Mouse (Mus musculus) midbrain, embryonic 12.5 days (tissue): ENCODE results near the gene Cdk13. TPM values are rescaled to one million over a fixed set of nuclear protein-coding genes. Genes with fewer than 3 reads are reported as not detected.

ENCODE experiments used
- ATAC-seq: fragments of 200-750 bp; cut with Nextera tagmentation; 2 replicates; pipeline ENCODE4 v1.8.0; 2017; ENCODE audit warnings: low read depth, moderate TSS enrichment, moderate library complexity; ENCODE audit not compliant: low FRiP score
- H3K27ac ChIP-seq: fragments of 300-500 bp; sonication (generic); replicated peaks from 2 replicates; pipeline ENCODE4 v1.5.1; 2016; ENCODE audit warnings: mild to moderate bottlenecking
- H3K27me3 ChIP-seq: fragments of 300-500 bp; sonication (generic); 2 replicates; pipeline ENCODE4 v1.6.1; 2016; ENCODE audit warnings: mild to moderate bottlenecking
- H3K36me3 ChIP-seq: fragments of 300-500 bp; sonication (generic); 2 replicates; pipeline ENCODE4 v1.6.1; 2016
- H3K4me1 ChIP-seq: fragments of 300-500 bp; sonication (generic); 2 replicates; pipeline ENCODE4 v1.6.1; 2016
- H3K4me2 ChIP-seq: fragments of 300-500 bp; sonication (generic); replicated peaks from 2 replicates; pipeline ENCODE4 v1.6.1; 2016; ENCODE audit warnings: mild to moderate bottlenecking, moderate library complexity
- H3K4me3 ChIP-seq: fragments of 300-500 bp; sonication (generic); 2 replicates; pipeline ENCODE4 v1.5.1; 2016; ENCODE audit warnings: mild to moderate bottlenecking
- H3K9ac ChIP-seq: fragments of 300-500 bp; sonication (generic); replicated peaks from 2 replicates; pipeline ENCODE4 v1.6.1; 2016; ENCODE audit warnings: mild to moderate bottlenecking, moderate library complexity
- H3K9me3 ChIP-seq: fragments of 300-500 bp; sonication (generic); 2 replicates; pipeline ENCODE4 v1.6.1; 2016; ENCODE audit warnings: mild to moderate bottlenecking
- WGBS: fragments of 180-500 bp; shearing (Covaris S2); methylation state at CpG from one replicate; pipeline ENCODE4 v1.1.7; 2016; 5-methylcytosine and 5-hydroxymethylcytosine counted together
- polyA plus RNA-seq: library from polyadenylated mRNA; unstranded; fragments of >200 nt; fragmentation: Nextera tagmentation; extraction: Ambion mirVana; gene quantifications from 2 replicates; pipeline ENCODE4 v1.2.1, GENCODE M21; 2016

Cdk13 gene
- polyA plus RNA-seq, 1 experiment from 2014 or later, result 23.7 TPM

- H3K4me3 ChIP-seq, result peak overlapping the region; percentile 100
- under 1% methylated on average over 72 of the region's 85 CpGs for WGBS
- H3K4me2 ChIP-seq, result peak overlapping the region; percentile 89
- no peaks in the 10 kb centered on the region for H3K9me3 ChIP-seq
- peaks cover 13% of the 10 kb centered on the region for H3K4me1 ChIP-seq
- peak; percentile 41 for ATAC-seq
- H3K9ac ChIP-seq, result peak overlapping the region; percentile 99
- H3K36me3 ChIP-seq, result no peaks in the 10 kb centered on the region
- peak overlapping the region; percentile 97 for H3K27ac ChIP-seq
- H3K27me3 ChIP-seq, result no peaks in the 10 kb centered on the region
Measured at GRCm38 (mm10) chr13:17803331-17804057, 1.4 kb downstream of the Cdk13 start.

- H3K9me3 ChIP-seq, result no peaks in the 10 kb centered on the region
- H3K4me1 ChIP-seq, result peaks cover 13% of the 10 kb centered on the region
- ATAC-seq, result no peak
- no peaks in the 10 kb centered on the region for H3K27me3 ChIP-seq
- WGBS, result 6% methylated on average over 3 of the region's 3 CpGs
- peak overlapping the region; percentile 100 for H3K4me3 ChIP-seq
- H3K27ac ChIP-seq, result peak overlapping the region; percentile 97
- no peaks in the 10 kb centered on the region for H3K36me3 ChIP-seq
- H3K4me2 ChIP-seq, result peak overlapping the region; percentile 89
- peak overlapping the region; percentile 99 for H3K9ac ChIP-seq
Measured at GRCm38 (mm10) chr13:17802880-17803279, 2.0 kb downstream of the Cdk13 start.

DNA sequence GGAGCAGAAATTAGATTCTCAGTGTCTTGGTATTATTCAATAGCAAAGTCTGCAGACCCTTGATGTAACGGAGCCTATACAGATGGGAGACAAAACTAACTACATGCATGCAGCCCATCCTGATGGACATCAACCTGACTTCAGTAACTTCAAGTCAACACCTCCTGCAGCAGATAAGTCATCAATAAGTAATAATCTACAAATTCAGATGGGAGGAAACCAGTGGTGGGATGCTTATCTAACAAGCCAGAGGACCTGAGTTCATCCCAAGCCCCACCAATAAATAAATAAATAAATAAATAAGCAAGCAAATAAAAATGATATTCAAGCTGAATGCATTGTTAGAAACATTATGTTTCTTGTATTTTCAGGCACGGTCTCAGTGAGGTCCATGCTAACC is 5.2 kb downstream of the Cdk13 start:
- ATAC-seq, result no peak

DNA sequence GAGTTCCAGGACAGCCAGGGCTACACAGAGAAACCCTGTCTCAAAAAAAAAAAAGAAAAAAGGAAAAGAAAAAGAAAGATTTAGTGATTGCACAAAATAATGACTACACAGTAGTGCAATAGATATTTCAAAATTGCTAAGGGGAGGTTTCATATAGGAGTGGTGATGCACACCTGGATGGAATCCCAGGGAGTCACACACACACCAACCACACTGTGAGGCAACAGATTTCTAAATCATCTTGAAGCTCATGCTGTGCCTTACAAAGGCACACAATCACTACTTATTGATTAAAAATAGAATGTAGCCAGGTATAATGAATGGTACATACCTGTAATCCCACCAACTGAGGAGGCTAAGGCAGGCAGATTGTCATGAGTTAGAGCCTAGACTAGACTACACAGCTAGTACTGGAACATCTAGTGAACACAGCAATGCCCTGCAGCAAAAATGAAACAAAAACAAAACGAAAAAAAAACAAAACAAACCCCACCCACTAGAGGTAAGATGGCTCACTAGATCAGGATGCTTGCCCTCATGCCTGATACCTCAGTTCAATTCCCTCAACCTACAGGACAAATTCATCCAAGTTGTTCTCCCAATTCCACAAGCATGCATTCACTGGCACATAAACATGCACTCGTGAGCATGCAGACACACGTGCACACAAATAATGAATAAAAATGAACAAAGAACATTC is 9.0 kb downstream of the Cdk13 start:
- no peak for ATAC-seq
- Histone ChIP-seq H3K9me3 (no peaks in the 10 kb centered on the region), H3K4me3 (no peak overlapping the region), H3K4me2 (no peak overlapping the region), H3K9ac (no peak overlapping the region), H3K27me3 (no peaks in the 10 kb centered on the region), H3K36me3 (no peaks in the 10 kb centered on the region), H3K27ac (no peak overlapping the region), H3K4me1 (0 out of 2 replicates have a peak, but pooled peaks cover 5% of the 10 kb centered on the region)
- 86% methylated on average over 3 of the region's 3 CpGs for WGBS

More for the DNA sequence above, 5.2 kb downstream of the Cdk13 start:
- Histone ChIP-seq H3K9me3 (no peaks in the 10 kb centered on the region), H3K9ac (no peak overlapping the region), H3K27me3 (no peaks in the 10 kb centered on the region), H3K36me3 (no peaks in the 10 kb centered on the region), H3K27ac (no peak overlapping the region), H3K4me3 (no peak overlapping the region), H3K4me2 (no peak overlapping the region), H3K4me1 (peaks cover 13% of the 10 kb centered on the region)
- whole genome bisulfite sequencing, result 86% methylated on average over 2 of the region's 2 CpGs

- Histone ChIP-seq H3K4me2 (no peak overlapping the region), H3K36me3 (no peaks in the 10 kb centered on the region), H3K4me3 (no peak overlapping the region), H3K27me3 (no peaks in the 10 kb centered on the region), H3K4me1 (no peaks in the 10 kb centered on the region), H3K9ac (no peak overlapping the region), H3K27ac (no peak overlapping the region), H3K9me3 (no peaks in the 10 kb centered on the region)
- ATAC-seq, result no peak
- WGBS, result 91% methylated on average over 5 of the region's 5 CpGs
Measured at GRCm38 (mm10) chr13:17783643-17784042, 21.3 kb downstream of the Cdk13 start.

DNA sequence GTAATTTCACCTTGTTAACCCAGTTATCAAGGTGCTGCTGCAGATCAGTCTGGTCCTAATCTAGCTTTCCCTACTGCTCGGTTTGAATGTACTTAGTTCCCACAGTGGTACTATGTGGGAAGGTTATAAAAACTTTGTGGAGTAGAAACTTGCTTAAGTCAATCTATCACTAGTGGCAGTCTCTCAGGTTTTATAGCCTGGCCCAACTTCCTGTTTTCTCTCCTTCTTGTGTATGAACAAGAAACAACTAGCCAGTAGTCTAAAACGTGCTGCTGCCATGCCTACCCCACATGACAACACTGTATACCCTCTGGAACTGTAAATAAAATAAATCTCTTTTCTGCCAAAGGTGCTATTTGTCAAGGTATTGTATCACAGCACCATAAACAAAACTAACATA is 25.0 kb downstream of the Cdk13 start:
- WGBS, result 94% methylated on average over 2 of the region's 2 CpGs
- no peak overlapping the region for H3K27ac ChIP-seq

DNA sequence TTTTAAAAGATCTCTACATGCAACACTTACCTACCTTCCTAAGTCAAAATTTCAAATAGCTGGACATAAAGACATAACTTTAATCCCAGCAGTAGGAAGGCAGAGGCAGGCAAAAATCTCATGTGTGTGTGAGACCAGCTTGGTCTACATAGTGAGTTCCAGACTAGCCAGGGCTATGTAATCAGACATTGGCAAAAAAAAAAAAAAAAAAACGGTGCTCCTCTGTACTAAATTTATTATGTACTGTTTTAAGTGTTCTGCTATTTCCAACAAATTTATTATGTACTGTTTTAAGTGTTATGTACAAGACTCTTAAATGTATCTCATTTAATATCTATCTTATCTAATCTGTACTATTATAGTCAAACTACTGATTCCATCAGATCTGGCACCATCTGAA is 28.6 kb downstream of the Cdk13 start:
- Histone ChIP-seq H3K4me2 (no peak overlapping the region), H3K36me3 (peaks cover 15% of the 10 kb centered on the region), H3K9me3 (0 out of 2 replicates have a peak, but pooled peaks cover 5% of the 10 kb centered on the region), H3K4me3 (no peak overlapping the region), H3K4me1 (no peaks in the 10 kb centered on the region), H3K27me3 (no peaks in the 10 kb centered on the region), H3K27ac (no peak overlapping the region), H3K9ac (no peak overlapping the region)
- WGBS, result 100% methylated on average over 1 of the region's 1 CpGs
- ATAC-seq, result no peak

More for the DNA sequence above, 25.0 kb downstream of the Cdk13 start:
- ATAC-seq, result no peak
- Histone ChIP-seq H3K27me3 (no peaks in the 10 kb centered on the region), H3K4me3 (no peak overlapping the region), H3K9ac (no peak overlapping the region), H3K9me3 (0 out of 2 replicates have a peak, but pooled peaks cover 5% of the 10 kb centered on the region), H3K4me1 (no peaks in the 10 kb centered on the region), H3K4me2 (no peak overlapping the region), H3K36me3 (0 out of 2 replicates have a peak, but pooled peaks cover 6% of the 10 kb centered on the region)

- H3K4me1 ChIP-seq, result no peaks in the 10 kb centered on the region
- no peak overlapping the region for H3K27ac ChIP-seq
- no peak overlapping the region for H3K4me2 ChIP-seq
- no peak for ATAC-seq
- peaks cover 15% of the 10 kb centered on the region for H3K36me3 ChIP-seq
- H3K9ac ChIP-seq, result no peak overlapping the region
- H3K27me3 ChIP-seq, result no peaks in the 10 kb centered on the region
- no peak overlapping the region for H3K4me3 ChIP-seq
- H3K9me3 ChIP-seq, result 0 out of 2 replicates have a peak, but pooled peaks cover 5% of the 10 kb centered on the region
Measured at GRCm38 (mm10) chr13:17775364-17775763, 29.5 kb downstream of the Cdk13 start.

DNA sequence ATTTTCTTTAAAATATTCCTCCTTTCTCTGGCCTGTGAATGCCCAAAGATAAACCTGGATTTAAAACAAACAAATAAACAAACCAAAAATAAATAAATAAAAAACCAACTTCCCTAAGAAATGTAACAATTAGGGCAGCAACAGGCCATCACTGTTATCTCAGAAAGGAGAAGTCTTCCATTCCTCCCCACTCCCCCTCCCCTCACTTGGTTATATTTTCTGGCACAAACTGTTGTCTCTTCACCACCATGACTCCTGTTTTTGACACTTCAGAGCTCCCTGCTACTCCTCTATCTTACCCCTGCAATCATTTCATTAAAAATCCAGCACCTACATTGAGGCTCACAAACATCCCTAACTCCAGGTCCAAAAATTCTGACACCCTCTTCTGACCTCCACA is 31.8 kb downstream of the Cdk13 start:
- Histone ChIP-seq H3K4me3 (no peak overlapping the region), H3K27me3 (no peaks in the 10 kb centered on the region), H3K4me1 (no peaks in the 10 kb centered on the region), H3K4me2 (no peak overlapping the region), H3K9ac (no peak overlapping the region), H3K9me3 (0 out of 2 replicates have a peak, but pooled peaks cover 2% of the 10 kb centered on the region), H3K36me3 (peaks cover 12% of the 10 kb centered on the region), H3K27ac (no peak overlapping the region)
- ATAC-seq, result no peak

- ATAC-seq, result no peak
- WGBS, result 82% methylated on average over 6 of the region's 6 CpGs
- Histone ChIP-seq H3K9me3 (no peaks in the 10 kb centered on the region), H3K9ac (no peak overlapping the region), H3K4me3 (no peak overlapping the region), H3K36me3 (peaks cover 10% of the 10 kb centered on the region), H3K27me3 (no peaks in the 10 kb centered on the region), H3K4me1 (no peaks in the 10 kb centered on the region), H3K4me2 (no peak overlapping the region), H3K27ac (no peak overlapping the region)
Measured at GRCm38 (mm10) chr13:17772574-17772973, 32.3 kb downstream of the Cdk13 start.

GRCm38 (mm10) chr13:17762405-17762804 is 42.5 kb downstream of the Cdk13 start:
- H3K27ac ChIP-seq, result no peak overlapping the region
- no peak for ATAC-seq

DNA sequence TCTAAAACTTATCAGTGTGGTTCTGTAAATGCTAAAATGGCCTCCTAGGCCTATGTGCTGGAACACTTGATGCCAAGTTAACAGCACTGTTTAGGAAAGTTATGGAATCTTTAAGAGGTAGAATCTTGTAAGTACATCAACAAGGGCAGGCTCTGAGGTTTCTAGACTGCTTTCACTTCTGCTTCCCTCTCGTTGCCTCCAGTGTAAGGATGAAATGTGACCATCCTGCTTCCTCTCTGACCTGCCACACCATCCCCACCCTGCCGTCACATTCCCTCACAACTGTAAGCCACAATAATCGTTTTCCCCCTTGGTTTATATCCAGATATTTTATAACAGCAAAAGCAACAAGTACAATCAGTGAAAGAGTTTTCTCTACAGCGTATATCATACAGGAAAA is 49.9 kb downstream of the Cdk13 start:
- H3K4me3 ChIP-seq, result no peak overlapping the region
- H3K4me1 ChIP-seq, result no peaks in the 10 kb centered on the region
- no peak for ATAC-seq
- no peak overlapping the region for H3K9ac ChIP-seq
- H3K9me3 ChIP-seq, result no peaks in the 10 kb centered on the region
- no peak overlapping the region for H3K4me2 ChIP-seq
- H3K36me3 ChIP-seq, result peaks cover 4% of the 10 kb centered on the region; the same call in 1 of the 2 replicates
- H3K27me3 ChIP-seq, result no peaks in the 10 kb centered on the region
- no peak overlapping the region for H3K27ac ChIP-seq
- WGBS, result 90% methylated on average over 4 of the region's 4 CpGs

More at GRCm38 (mm10) chr13:17762405-17762804, 42.5 kb downstream of the Cdk13 start:
- H3K9me3 ChIP-seq, result no peaks in the 10 kb centered on the region
- peaks cover 14% of the 10 kb centered on the region for H3K36me3 ChIP-seq
- H3K4me3 ChIP-seq, result no peak overlapping the region
- no peak overlapping the region for H3K9ac ChIP-seq
- H3K27me3 ChIP-seq, result no peaks in the 10 kb centered on the region
- no peak overlapping the region for H3K4me2 ChIP-seq
- WGBS, result 87% methylated on average over 1 of the region's 1 CpGs
- H3K4me1 ChIP-seq, result no peaks in the 10 kb centered on the region
